Mouse (Mus musculus): ENCODE measurements around the gene Tfcp2l1. TPM values are rescaled to one million over a fixed set of nuclear protein-coding genes. Genes with fewer than 3 reads are reported as not detected.

Gene Tfcp2l1
- total and polyA plus RNA-seq, 3 experiments = not detected

GRCm38 (mm10) chr1:118642296-118642999 lies 14.7 kb downstream of the Tfcp2l1 start:
- DNase-seq (ENCODE audit: low read depth, low spot score) = no peak
- Histone ChIP-seq H3K4me3 (ENCODE audit: control insufficient read depth in 1 of 2, insufficient read depth in 1 of 2, low read depth in 2 of 2, low read length in 2 of 2) (no peak overlapping the region), H3K9me3 (replicated peaks; ENCODE audit: insufficient read depth, low read length) (no peaks in the 10 kb centered on the region), H3K27ac (ENCODE audit: control insufficient read depth, low read depth, low read length) (no peak overlapping the region), H3K4me1 (ENCODE audit: control insufficient read depth in 1 of 2, insufficient read depth in 2 of 2, low read length in 2 of 2) (no peaks in the 10 kb centered on the region), H3K9ac (ENCODE audit: control insufficient read depth, low read depth, low read length, poor library complexity, severe bottlenecking) (no peak overlapping the region), H3K27me3 (ENCODE audit: control insufficient read depth in 1 of 2, insufficient read depth in 2 of 2, low read length in 2 of 2) (peaks cover 0 to 1% of the 10 kb centered on the region in 2 experiments; a peak in 1 of 4 replicates), H3K36me3 (ENCODE audit: control insufficient read depth in 1 of 2, insufficient read depth in 2 of 2, low read length in 2 of 2) (no peaks in the 10 kb centered on the region), H3K79me2 (ENCODE audit: control insufficient read depth, insufficient read depth, low read length, poor library complexity) (no peaks in the 10 kb centered on the region)
- TF ChIP-seq MEF2A (IDR thresholded peaks at IDR 0.05; ENCODE audit: extremely low read depth, insufficient replicate concordance, low read depth, low read length, poor library complexity, severe bottlenecking) (no peak), MAFK (IDR thresholded peaks at IDR 0.05; ENCODE audit: borderline replicate concordance, low read depth, low read length) (no peak), USF1 (IDR thresholded peaks at IDR 0.05; ENCODE audit: low read depth, low read length) (no peak), POLR2A (IDR thresholded peaks at IDR 0.05; ENCODE audit: control insufficient read depth in 1 of 2, insufficient read depth in 1 of 2, low read depth in 1 of 2, low read length in 2 of 2, poor library complexity in 1 of 2) (no peak), ZNF384 (IDR thresholded peaks at IDR 0.05; ENCODE audit: low read depth, low read length) (no peak), POLR2AphosphoS5 (IDR thresholded peaks at IDR 0.05; ENCODE audit: borderline replicate concordance, low read depth, low read length) (no peak), SMC3 (IDR thresholded peaks at IDR 0.05; ENCODE audit: low read depth, low read length) (no peak)

GRCm38 (mm10) chr1:118643138-118643979 lies 15.6 kb downstream of the Tfcp2l1 start:
- Histone ChIP-seq H3K9me3 (replicated peaks; ENCODE audit: insufficient read depth, low read length) (no peaks in the 10 kb centered on the region), H3K36me3 (ENCODE audit: control insufficient read depth in 1 of 2, insufficient read depth in 2 of 2, low read length in 2 of 2) (no peaks in the 10 kb centered on the region), H3K4me1 (ENCODE audit: control insufficient read depth in 1 of 2, insufficient read depth in 2 of 2, low read length in 2 of 2) (no peaks in the 10 kb centered on the region), H3K27ac (ENCODE audit: control insufficient read depth, low read depth, low read length) (no peak overlapping the region), H3K79me2 (ENCODE audit: control insufficient read depth, insufficient read depth, low read length, poor library complexity) (no peaks in the 10 kb centered on the region), H3K9ac (ENCODE audit: control insufficient read depth, low read depth, low read length, poor library complexity, severe bottlenecking) (no peak overlapping the region), H3K4me3 (ENCODE audit: control insufficient read depth in 1 of 2, insufficient read depth in 1 of 2, low read depth in 2 of 2, low read length in 2 of 2) (no peak overlapping the region), H3K27me3 (ENCODE audit: control insufficient read depth in 1 of 2, insufficient read depth in 2 of 2, low read length in 2 of 2) (peaks cover 0 to 1% of the 10 kb centered on the region in 2 experiments; a peak in 1 of 4 replicates)
- DNase-seq (ENCODE audit: low read depth, low spot score) = no peak
- TF ChIP-seq POLR2AphosphoS2 (IDR thresholded peaks at IDR 0.05; ENCODE audit: low read length) = no peak
- TF ChIP-seq MEF2A (IDR thresholded peaks at IDR 0.05; ENCODE audit: extremely low read depth, insufficient replicate concordance, low read depth, low read length, poor library complexity, severe bottlenecking) = no peak
- no peak for TF ChIP-seq HCFC1 (IDR thresholded peaks at IDR 0.05; ENCODE audit: low read depth, low read length)
- no peak for TF ChIP-seq TCF12 (IDR thresholded peaks at IDR 0.05; ENCODE audit: low read depth, low read length)

- Histone ChIP-seq H3K9me3 (replicated peaks; ENCODE audit: insufficient read depth, low read length) (no peaks in the 10 kb centered on the region), H3K4me3 (ENCODE audit: control insufficient read depth in 1 of 2, insufficient read depth in 1 of 2, low read depth in 2 of 2, low read length in 2 of 2) (no peak overlapping the region), H3K27me3 (ENCODE audit: control insufficient read depth in 1 of 2, insufficient read depth in 2 of 2, low read length in 2 of 2) (peaks cover 0 to 1% of the 10 kb centered on the region in 2 experiments; a peak in 1 of 4 replicates), H3K27ac (ENCODE audit: control insufficient read depth, low read depth, low read length) (no peak overlapping the region), H3K9ac (ENCODE audit: control insufficient read depth, low read depth, low read length, poor library complexity, severe bottlenecking) (no peak overlapping the region), H3K4me1 (ENCODE audit: control insufficient read depth in 1 of 2, insufficient read depth in 2 of 2, low read length in 2 of 2) (no peaks in the 10 kb centered on the region), H3K36me3 (ENCODE audit: control insufficient read depth in 1 of 2, insufficient read depth in 2 of 2, low read length in 2 of 2) (no peaks in the 10 kb centered on the region), H3K79me2 (ENCODE audit: control insufficient read depth, insufficient read depth, low read length, poor library complexity) (no peaks in the 10 kb centered on the region)
- TF ChIP-seq TCF12 (IDR thresholded peaks at IDR 0.05; ENCODE audit: low read depth, low read length) = no peak
- TF ChIP-seq TBP (IDR thresholded peaks at IDR 0.05; ENCODE audit: low read depth, low read length) = no peak
- no peak for TF ChIP-seq USF2 (IDR thresholded peaks at IDR 0.05; ENCODE audit: borderline replicate concordance in 1 of 2, insufficient read depth in 1 of 2, low read depth in 1 of 2, low read length in 2 of 2)
- no peak for TF ChIP-seq TAL1 (IDR thresholded peaks at IDR 0.05; ENCODE audit: low read length)
- TF ChIP-seq CHD1 (IDR thresholded peaks at IDR 0.05; ENCODE audit: low read depth, low read length) = no peak
- TF ChIP-seq GABPA (IDR thresholded peaks at IDR 0.05; ENCODE audit: low read depth, low read length) = no peak
- no peak for TF ChIP-seq MYB (IDR thresholded peaks at IDR 0.05; ENCODE audit: low read depth, low read length)
- no peak for TF ChIP-seq ELF1 (IDR thresholded peaks at IDR 0.05; ENCODE audit: low read depth, low read length)
- TF ChIP-seq NELFE (IDR thresholded peaks at IDR 0.05; ENCODE audit: low read depth, low read length) = no peak
- no peak for TF ChIP-seq MAX (IDR thresholded peaks at IDR 0.05; ENCODE audit: low read length)
- TF ChIP-seq ZNF384 (IDR thresholded peaks at IDR 0.05; ENCODE audit: low read depth, low read length) = no peak
- no peak for TF ChIP-seq RAD21 (IDR thresholded peaks at IDR 0.05; ENCODE audit: low read depth, low read length)
- TF ChIP-seq ZKSCAN1 (IDR thresholded peaks at IDR 0.05; ENCODE audit: low read depth, low read length) = no peak
- no peak for DNase-seq (ENCODE audit: low read depth, low spot score)
These were observed 18.0 kb downstream of the Tfcp2l1 start for GRCm38 (mm10) chr1:118645701-118646100.

All from MEL (cell line).